Mouse (Mus musculus): ENCODE data around the gene Lrrc1. TPM values are rescaled to one million over a fixed set of nuclear protein-coding genes. Genes with fewer than 3 reads are reported as not detected.

The Lrrc1 gene
- total and polyA plus RNA-seq, 3 experiments: 13.3 to 21.5 (median 13.8) TPM

DNA sequence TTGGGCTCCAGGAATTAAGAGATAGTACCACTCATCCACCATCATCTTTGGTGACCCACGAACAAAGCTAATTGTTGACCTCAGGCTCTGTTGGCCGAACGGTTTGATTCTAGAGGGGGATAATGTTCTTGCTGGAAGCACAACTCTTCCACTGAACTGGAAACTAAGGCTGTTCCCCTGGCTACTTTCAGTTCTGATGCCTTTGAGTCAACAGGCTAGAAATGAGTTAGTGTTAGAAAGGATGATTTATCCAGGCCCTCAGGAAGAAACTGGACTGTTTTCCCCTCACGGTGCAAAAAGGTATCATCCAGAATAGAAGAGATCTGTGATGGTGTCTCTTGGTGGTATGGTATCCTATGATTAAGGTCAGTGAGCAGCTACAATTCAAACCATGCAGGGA lies 70.1 kb downstream of the Lrrc1 start:
- Histone ChIP-seq H3K27me3 (ENCODE audit: control insufficient read depth, insufficient read depth, low read length) (no peaks in the 10 kb centered on the region), H3K4me3 (no peak overlapping the region), H3K27ac (no peak overlapping the region), H3K36me3 (ENCODE audit: control insufficient read depth, insufficient read depth, low read length) (no peaks in the 10 kb centered on the region), H3K9ac (ENCODE audit: low read depth, low read length) (no peak overlapping the region), H3K4me1 (ENCODE audit: control insufficient read depth, insufficient read depth, low read length) (no peaks in the 10 kb centered on the region; the same call in 1 of the 2 replicates), H3K79me2 (replicated peaks; ENCODE audit: control insufficient read depth, insufficient read depth, low read length) (no peaks in the 10 kb centered on the region)
- WGBS: 93% methylated on average over 4 of the region's 4 CpGs
- intact Hi-C loops (cut with DNase I): no loop called here
- DNase-seq: no peak
- TF ChIP-seq POLR2A (IDR thresholded peaks at IDR 0.05; ENCODE audit: insufficient read depth, low read depth, low read length): no peak
- no peak for TF ChIP-seq CTCF (IDR thresholded peaks at IDR 0.05)
- no peak for TF ChIP-seq EP300 (IDR thresholded peaks at IDR 0.05; ENCODE audit: insufficient read depth, low read depth, low read length)

DNA sequence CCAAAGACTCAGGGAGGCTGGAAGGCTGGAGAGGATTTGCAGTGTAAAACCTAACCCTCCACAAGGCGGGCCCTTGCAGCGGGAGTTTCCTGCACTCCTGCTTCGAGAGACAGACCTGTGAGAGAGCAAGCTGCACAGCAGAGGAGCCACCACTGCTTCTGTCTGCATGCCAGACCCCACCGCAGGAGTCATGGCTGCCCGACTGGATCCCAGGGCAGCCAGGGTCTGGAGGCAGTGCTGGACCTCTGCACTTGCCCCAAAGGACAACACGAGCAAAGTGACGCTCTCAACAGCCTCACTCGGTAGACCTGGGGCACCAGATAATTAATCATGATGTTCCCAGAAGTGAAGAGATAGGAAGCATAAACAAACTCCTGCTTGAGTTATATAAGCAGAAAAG lies 72.1 kb downstream of the Lrrc1 start:
- Histone ChIP-seq H3K36me3 (ENCODE audit: control insufficient read depth, insufficient read depth, low read length) (no peaks in the 10 kb centered on the region), H3K27me3 (ENCODE audit: control insufficient read depth, insufficient read depth, low read length) (no peaks in the 10 kb centered on the region), H3K9ac (ENCODE audit: low read depth, low read length) (no peak overlapping the region), H3K4me1 (ENCODE audit: control insufficient read depth, insufficient read depth, low read length) (no peaks in the 10 kb centered on the region; the same call in 1 of the 2 replicates), H3K27ac (no peak overlapping the region), H3K4me3 (no peak overlapping the region), H3K79me2 (replicated peaks; ENCODE audit: control insufficient read depth, insufficient read depth, low read length) (no peaks in the 10 kb centered on the region)
- DNase-seq: no peak
- intact Hi-C loops (cut with DNase I): no loop called here
- TF ChIP-seq CTCF (IDR thresholded peaks at IDR 0.05) (no peak), EP300 (IDR thresholded peaks at IDR 0.05; ENCODE audit: insufficient read depth, low read depth, low read length) (no peak), POLR2A (IDR thresholded peaks at IDR 0.05; ENCODE audit: insufficient read depth, low read depth, low read length) (no peak)
- WGBS: 56% methylated on average over 8 of the region's 8 CpGs

DNA sequence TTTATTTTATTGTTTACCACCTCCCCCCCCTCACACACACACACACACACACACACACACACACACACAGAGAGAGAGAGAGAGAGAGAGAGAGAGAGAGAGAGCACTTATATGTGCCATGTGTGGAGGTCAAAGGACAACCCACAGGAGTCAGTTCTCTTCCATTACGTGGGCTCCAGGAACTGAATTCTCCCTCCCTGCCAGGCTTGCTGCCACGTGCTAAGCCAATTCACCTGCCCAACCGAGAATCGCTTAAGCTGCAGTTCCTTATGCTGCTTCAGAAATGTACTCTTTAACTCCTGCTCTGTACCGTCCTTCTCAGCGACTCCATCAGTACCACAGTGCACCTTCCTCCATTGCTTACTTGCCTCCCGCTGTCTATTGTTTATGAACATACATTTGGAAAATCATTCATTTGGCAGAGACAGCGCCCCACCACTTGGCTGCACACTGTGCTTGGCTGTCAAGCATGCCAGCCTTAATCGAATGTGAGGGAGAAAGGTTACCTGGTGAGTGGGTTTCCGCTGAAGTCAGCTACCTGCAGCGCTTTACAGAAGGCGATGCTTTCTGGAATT lies 72.9 kb downstream of the Lrrc1 start:
- Histone ChIP-seq H3K27ac (no peak overlapping the region), H3K4me3 (no peak overlapping the region), H3K27me3 (ENCODE audit: control insufficient read depth, insufficient read depth, low read length) (no peaks in the 10 kb centered on the region), H3K4me1 (ENCODE audit: control insufficient read depth, insufficient read depth, low read length) (no peaks in the 10 kb centered on the region; the same call in 1 of the 2 replicates), H3K9ac (ENCODE audit: low read depth, low read length) (no peak overlapping the region), H3K79me2 (replicated peaks; ENCODE audit: control insufficient read depth, insufficient read depth, low read length) (no peaks in the 10 kb centered on the region), H3K36me3 (ENCODE audit: control insufficient read depth, insufficient read depth, low read length) (no peaks in the 10 kb centered on the region)
- intact Hi-C loops (cut with DNase I): no loop called here
- TF ChIP-seq CTCF (IDR thresholded peaks at IDR 0.05) (no peak), POLR2A (IDR thresholded peaks at IDR 0.05; ENCODE audit: insufficient read depth, low read depth, low read length) (no peak), EP300 (IDR thresholded peaks at IDR 0.05; ENCODE audit: insufficient read depth, low read depth, low read length) (no peak)
- WGBS: 88% methylated on average over 12 of the region's 12 CpGs
- no peak for DNase-seq

DNA sequence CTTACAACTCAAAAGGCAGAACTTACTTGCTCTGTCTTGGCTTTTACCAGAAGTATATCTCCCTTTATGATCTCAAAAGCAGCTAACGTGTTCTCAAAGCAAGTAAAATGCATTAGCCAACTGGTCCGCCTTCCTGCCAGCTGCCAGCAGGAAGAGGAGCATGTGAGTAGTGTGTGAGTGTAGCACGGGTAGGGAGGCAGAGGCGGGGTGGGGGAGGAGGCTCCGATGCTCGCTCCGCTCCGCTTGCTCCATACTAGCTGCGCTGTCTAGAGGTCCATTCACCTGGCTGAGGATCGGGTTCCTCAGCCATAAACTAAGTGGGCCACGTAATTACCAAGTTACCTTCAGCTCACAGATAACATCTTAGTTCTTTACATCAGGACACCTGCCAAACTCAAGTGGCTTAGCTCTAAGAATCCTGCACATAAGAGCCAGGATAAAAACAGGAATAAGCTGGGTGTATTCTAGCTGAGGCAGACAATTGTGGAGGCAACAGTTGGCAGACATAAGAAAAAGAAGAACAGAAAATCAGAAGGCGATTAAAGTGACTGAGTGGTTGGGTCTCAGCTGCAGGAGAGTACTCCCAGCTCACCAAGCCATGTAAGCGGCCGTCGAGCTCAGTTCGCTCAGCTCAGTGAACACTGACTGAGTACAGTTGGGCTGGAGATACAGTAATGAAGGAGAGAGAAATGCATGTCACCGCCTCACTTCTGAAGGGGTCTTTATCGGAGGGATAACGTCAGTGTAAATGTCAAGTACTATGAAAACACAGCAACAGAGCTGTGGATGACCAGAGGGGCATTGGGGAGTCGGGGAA lies 74.7 kb downstream of the Lrrc1 start:
- TF ChIP-seq EP300 (IDR thresholded peaks at IDR 0.05; ENCODE audit: insufficient read depth, low read depth, low read length) (no peak), POLR2A (IDR thresholded peaks at IDR 0.05; ENCODE audit: insufficient read depth, low read depth, low read length) (no peak), CTCF (IDR thresholded peaks at IDR 0.05) (no peak)
- Histone ChIP-seq H3K27ac (no peak overlapping the region), H3K36me3 (ENCODE audit: control insufficient read depth, insufficient read depth, low read length) (no peaks in the 10 kb centered on the region), H3K4me3 (no peak overlapping the region), H3K9ac (ENCODE audit: low read depth, low read length) (no peak overlapping the region), H3K27me3 (ENCODE audit: control insufficient read depth, insufficient read depth, low read length) (no peaks in the 10 kb centered on the region), H3K79me2 (replicated peaks; ENCODE audit: control insufficient read depth, insufficient read depth, low read length) (no peaks in the 10 kb centered on the region), H3K4me1 (ENCODE audit: control insufficient read depth, insufficient read depth, low read length) (no peaks in the 10 kb centered on the region; the same call in 1 of the 2 replicates)
- intact Hi-C loops (cut with DNase I): no loop called here
- 55% methylated on average over 20 of the region's 20 CpGs for WGBS
- peak; percentile 33 to 43 for DNase-seq

DNA sequence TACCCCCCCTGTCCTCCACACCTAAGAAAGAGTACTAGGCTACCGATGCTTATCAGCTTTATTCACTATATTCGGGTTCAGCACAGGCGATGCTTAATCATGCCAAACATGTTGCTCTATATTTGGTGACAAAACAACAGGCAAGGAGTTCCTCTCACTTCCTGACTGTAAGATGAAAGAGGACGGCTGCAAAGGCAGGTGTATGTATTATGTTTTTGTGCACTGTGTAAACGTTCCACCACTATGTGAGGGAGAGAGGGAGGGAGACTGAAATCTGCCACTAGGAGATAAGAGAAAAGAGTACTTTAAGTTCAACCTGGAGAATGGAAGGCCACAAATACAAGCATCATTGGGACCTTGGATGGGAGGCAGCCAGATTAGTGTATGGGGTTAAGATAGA lies 77.7 kb downstream of the Lrrc1 start:
- WGBS: 34% methylated on average over 5 of the region's 5 CpGs
- Histone ChIP-seq H3K27ac (no peak overlapping the region), H3K4me1 (ENCODE audit: control insufficient read depth, insufficient read depth, low read length) (peaks cover 2% of the 10 kb centered on the region; the same call in 1 of the 2 replicates), H3K79me2 (replicated peaks; ENCODE audit: control insufficient read depth, insufficient read depth, low read length) (no peaks in the 10 kb centered on the region), H3K27me3 (ENCODE audit: control insufficient read depth, insufficient read depth, low read length) (no peaks in the 10 kb centered on the region), H3K4me3 (no peak overlapping the region), H3K9ac (ENCODE audit: low read depth, low read length) (no peak overlapping the region), H3K36me3 (ENCODE audit: control insufficient read depth, insufficient read depth, low read length) (no peaks in the 10 kb centered on the region)
- no peak for TF ChIP-seq POLR2A (IDR thresholded peaks at IDR 0.05; ENCODE audit: insufficient read depth, low read depth, low read length)
- no peak for TF ChIP-seq CTCF (IDR thresholded peaks at IDR 0.05)
- no peak for TF ChIP-seq EP300 (IDR thresholded peaks at IDR 0.05; ENCODE audit: insufficient read depth, low read depth, low read length)
- intact Hi-C loops (cut with DNase I): no loop called here
- DNase-seq: no peak

DNA sequence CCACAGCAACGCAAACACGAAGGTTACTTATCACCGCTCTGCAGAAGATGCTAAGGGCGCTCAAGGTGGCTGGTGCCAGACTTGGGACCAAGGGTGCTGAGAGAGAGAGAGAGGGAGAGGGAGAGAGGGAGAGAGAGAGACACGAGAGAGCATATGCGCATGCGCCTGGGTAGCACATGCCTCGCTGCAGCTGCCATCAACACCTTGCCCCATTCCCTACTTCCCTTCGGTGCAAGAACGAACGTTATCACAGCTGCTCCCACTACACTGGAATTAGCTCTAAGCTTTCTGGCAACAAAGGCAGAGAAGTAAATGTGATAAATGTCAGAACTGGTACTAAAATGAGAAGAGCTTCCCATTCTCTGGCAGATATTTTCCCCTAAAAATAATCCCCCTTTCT lies 79.3 kb downstream of the Lrrc1 start:
- WGBS: 53% methylated on average over 11 of the region's 11 CpGs
- intact Hi-C loops (cut with DNase I): no loop called here
- no peak for DNase-seq
- H3K4me1 ChIP-seq (ENCODE audit: control insufficient read depth, insufficient read depth, low read length): peaks cover 2% of the 10 kb centered on the region; the same call in 1 of the 2 replicates
- H3K4me3 ChIP-seq: no peak overlapping the region
- no peaks in the 10 kb centered on the region for H3K36me3 ChIP-seq (ENCODE audit: control insufficient read depth, insufficient read depth, low read length)
- no peak for TF ChIP-seq POLR2A (IDR thresholded peaks at IDR 0.05; ENCODE audit: insufficient read depth, low read depth, low read length)
- TF ChIP-seq CTCF (IDR thresholded peaks at IDR 0.05): no peak
- H3K79me2 ChIP-seq (replicated peaks; ENCODE audit: control insufficient read depth, insufficient read depth, low read length): no peaks in the 10 kb centered on the region
- H3K27ac ChIP-seq: no peak overlapping the region; the same call in 1 of the 2 replicates
- H3K27me3 ChIP-seq (ENCODE audit: control insufficient read depth, insufficient read depth, low read length): no peaks in the 10 kb centered on the region
- no peak overlapping the region for H3K9ac ChIP-seq (ENCODE audit: low read depth, low read length)

Data from heart, adult 2 months (tissue).